Comparison of ENCODE assay signal across 8 mouse cellular contexts in the genomic region with DNA sequence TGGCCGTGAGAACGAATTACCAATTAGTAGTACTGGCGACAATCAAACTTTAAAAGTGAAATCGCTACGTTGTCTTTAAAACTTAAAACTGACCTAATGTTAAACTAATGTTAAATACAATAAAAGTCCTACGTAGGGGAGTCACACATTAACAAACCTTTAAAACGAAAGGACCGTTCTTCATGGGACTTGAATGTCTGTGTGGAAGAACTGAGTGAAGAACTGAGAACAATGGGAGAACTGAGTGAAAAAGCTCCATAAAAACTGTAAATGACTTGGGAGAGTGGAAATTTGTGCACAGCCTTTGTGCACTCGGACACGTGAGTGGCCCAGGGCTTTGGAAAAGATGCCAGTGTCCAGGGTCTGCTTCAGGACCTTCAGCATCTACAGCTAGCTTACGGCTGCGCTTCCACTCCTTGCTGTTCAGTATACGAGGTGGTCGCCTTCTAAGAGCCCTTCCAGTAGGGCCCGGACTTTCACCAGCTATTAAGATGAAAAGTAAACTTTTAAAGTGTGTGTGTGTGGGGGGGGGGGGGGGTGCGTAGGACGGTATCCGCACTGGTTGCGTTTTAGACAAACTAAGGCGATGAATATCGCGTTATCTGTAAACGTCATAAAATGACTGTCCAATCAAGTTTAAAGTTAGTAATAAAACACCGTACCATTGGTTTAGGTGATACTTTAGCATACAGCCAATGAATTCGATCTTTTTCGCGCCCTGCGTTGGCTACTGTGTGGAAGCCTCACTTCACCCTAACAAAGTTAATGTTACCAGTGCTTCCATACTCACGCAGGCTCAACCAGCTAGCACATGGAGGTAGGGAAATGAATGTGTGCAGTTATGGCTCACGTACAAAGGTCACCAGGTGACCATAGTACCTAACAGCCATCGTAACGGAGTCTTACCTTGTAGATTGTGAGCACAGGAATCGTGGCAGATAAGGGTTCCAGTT. TPM values are rescaled to one million over a fixed set of nuclear protein-coding genes. Genes with fewer than 3 reads are reported as not detected.
DNase-seq lines count a peak whose midpoint lies in the region; ATAC-seq lines count a peak whose summit lies in the region.

No protein-coding gene starts in this region.

- peak overlapping the region; percentile 85 for H3K9ac ChIP-seq in heart, embryonic 16.5 days (ENCODE audit: low read length)
- H3K9ac ChIP-seq in liver, embryonic 13.5 days, result peak overlapping the region; percentile 93
- H3K9ac ChIP-seq in stomach, embryonic 15.5 days, result peak overlapping the region; percentile 71

- H3K9me3 ChIP-seq in forebrain, embryonic 10.5 days, result no peaks in the 10 kb centered on the region
- no peaks in the 10 kb centered on the region for H3K9me3 ChIP-seq in heart, embryonic 16.5 days (replicated peaks; ENCODE audit: control insufficient read depth, low read length)
- no peaks in the 10 kb centered on the region for H3K9me3 ChIP-seq in liver, embryonic 13.5 days (replicated peaks)
- no peaks in the 10 kb centered on the region for H3K9me3 ChIP-seq in stomach, embryonic 15.5 days

- H3K4me1 ChIP-seq in forebrain, embryonic 10.5 days, result peaks cover 47% of the 10 kb centered on the region
- peaks cover 20% of the 10 kb centered on the region for H3K4me1 ChIP-seq in heart, embryonic 16.5 days (ENCODE audit: control insufficient read depth, insufficient read depth, low read length)
- H3K4me1 ChIP-seq in liver, embryonic 13.5 days (replicated peaks), result peaks cover 54% of the 10 kb centered on the region
- peaks cover 10% of the 10 kb centered on the region for H3K4me1 ChIP-seq in stomach, embryonic 15.5 days

- no peaks in the 10 kb centered on the region for H3K27me3 ChIP-seq in forebrain, embryonic 10.5 days (ENCODE audit: poor library complexity, severe bottlenecking)
- no peaks in the 10 kb centered on the region for H3K27me3 ChIP-seq in heart, embryonic 16.5 days (ENCODE audit: control insufficient read depth, insufficient read depth, low read length)
- no peaks in the 10 kb centered on the region for H3K27me3 ChIP-seq in liver, embryonic 13.5 days
- H3K27me3 ChIP-seq in stomach, embryonic 15.5 days (replicated peaks), result no peaks in the 10 kb centered on the region

- H3K4me2 ChIP-seq in heart, embryonic 16.5 days (ENCODE audit: low read depth, low read length), result peak overlapping the region; percentile 98
- peak overlapping the region; percentile 91 for H3K4me2 ChIP-seq in liver, embryonic 13.5 days
- peak overlapping the region; percentile 92 for H3K4me2 ChIP-seq in stomach, embryonic 15.5 days

- peak overlapping the region; percentile 99 for H3K27ac ChIP-seq in forebrain, embryonic 10.5 days
- peak overlapping the region; percentile 83 for H3K27ac ChIP-seq in heart, embryonic 16.5 days (ENCODE audit: low read length)
- peak overlapping the region; percentile 100 for H3K27ac ChIP-seq in liver, embryonic 13.5 days
- H3K27ac ChIP-seq in stomach, embryonic 15.5 days, result peak overlapping the region; percentile 97

- 7% methylated on average over 33 of the region's 33 CpGs for WGBS in forebrain, embryonic 10.5 days
- 6% methylated on average over 33 of the region's 33 CpGs for WGBS in heart, embryonic 16.5 days
- 3% methylated on average over 33 of the region's 33 CpGs for WGBS in liver, embryonic 13.5 days (ENCODE audit: insufficient replicate concordance)
- 3% methylated on average over 33 of the region's 33 CpGs for WGBS in stomach, embryonic 15.5 days

- peak; percentile 56 to 73 for DNase-seq in CD8-positive naive resting alpha-beta T cell, adult 2 months (ENCODE audit: low read depth in 2 of 2, low spot score in 2 of 2)
- DNase-seq in c-Kit-positive CD71-negative TER-119-negative erythroid progenitor cells, embryonic 14.5 days (ENCODE audit: low read depth), result peak; percentile 65
- DNase-seq in forebrain, embryonic 10.5 days (ENCODE audit: extremely low spot score, low spot score), result peak; percentile 75
- peak; percentile 74 to 84 for DNase-seq in kidney, postnatal 25 days
- DNase-seq in liver, embryonic 13.5 days, result peak; percentile 78
- DNase-seq in natural killer cell, adult 2 months (ENCODE audit: low spot score in 2 of 2), result peak; percentile 68 to 70

- ATAC-seq in heart, embryonic 16.5 days (replicated peaks; ENCODE audit: extremely low read depth, insufficient read depth, low FRiP score), result peak; percentile 81
- peak; percentile 70 for ATAC-seq in liver, embryonic 13.5 days (ENCODE audit: low read depth)
- peak; percentile 82 for ATAC-seq in stomach, embryonic 15.5 days (ENCODE audit: insufficient read depth, low FRiP score, low read depth)

- peak overlapping the region; percentile 77 for H3K4me3 ChIP-seq in forebrain, embryonic 10.5 days
- H3K4me3 ChIP-seq in heart, embryonic 16.5 days (ENCODE audit: low read length), result peak overlapping the region; percentile 70
- peak overlapping the region; percentile 73 for H3K4me3 ChIP-seq in liver, embryonic 13.5 days (replicated peaks)
- peak overlapping the region; percentile 58 for H3K4me3 ChIP-seq in stomach, embryonic 15.5 days (replicated peaks)

- no peaks in the 10 kb centered on the region; the same call in 1 of the 2 replicates for H3K36me3 ChIP-seq in forebrain, embryonic 10.5 days (replicated peaks)
- H3K36me3 ChIP-seq in heart, embryonic 16.5 days (ENCODE audit: control insufficient read depth, insufficient read depth), result no peaks in the 10 kb centered on the region
- H3K36me3 ChIP-seq in liver, embryonic 13.5 days, result 0 out of 2 replicates have a peak, but pooled peaks cover 3% of the 10 kb centered on the region
- no peaks in the 10 kb centered on the region for H3K36me3 ChIP-seq in stomach, embryonic 15.5 days

RNA-seq across cellular contexts. Expression of a gene that starts 1.3 kb away (rescaled TPM):
- polyA plus RNA-seq in forebrain, embryonic 10.5 days (2016; fragmentation: Nextera tagmentation; extraction: Ambion mirVana), result 37.0 and 43.0 TPM in 2 replicates
- polyA plus RNA-seq in heart, embryonic 16.5 days (2015; fragmentation: Nextera tagmentation; extraction: Ambion mirVana), result 8.6 and 9.8 TPM in 2 replicates
- polyA plus RNA-seq in liver, embryonic 13.5 days (2015; fragmentation: Nextera tagmentation; extraction: Ambion mirVana), result 37.3 and 37.6 TPM in 2 replicates
- 25.3 and 26.3 TPM in 2 replicates for polyA plus RNA-seq in stomach, embryonic 15.5 days (2015; fragmentation: Nextera tagmentation; extraction: Ambion mirVana)

RNA-seq across cellular contexts. Expression of a gene that starts 4.1 kb away (rescaled TPM):
- 120 and 124 TPM in 2 replicates for polyA plus RNA-seq in forebrain, embryonic 10.5 days (2016; fragmentation: Nextera tagmentation; extraction: Ambion mirVana)
- polyA plus RNA-seq in heart, embryonic 16.5 days (2015; fragmentation: Nextera tagmentation; extraction: Ambion mirVana), result 50.2 and 54.0 TPM in 2 replicates
- 164 and 194 TPM in 2 replicates for polyA plus RNA-seq in liver, embryonic 13.5 days (2015; fragmentation: Nextera tagmentation; extraction: Ambion mirVana)
- polyA plus RNA-seq in stomach, embryonic 15.5 days (2015; fragmentation: Nextera tagmentation; extraction: Ambion mirVana), result 109 and 120 TPM in 2 replicates

RNA-seq across cellular contexts. Expression of a gene that starts 7.9 kb away (rescaled TPM):
- polyA plus RNA-seq in forebrain, embryonic 10.5 days (2016; fragmentation: Nextera tagmentation; extraction: Ambion mirVana), result 11.9 and 17.4 TPM in 2 replicates
- 3.0 and 3.1 TPM in 2 replicates for polyA plus RNA-seq in heart, embryonic 16.5 days (2015; fragmentation: Nextera tagmentation; extraction: Ambion mirVana)
- polyA plus RNA-seq in liver, embryonic 13.5 days (2015; fragmentation: Nextera tagmentation; extraction: Ambion mirVana), result 5.8 and 15.9 TPM in 2 replicates
- 9.6 and 16.6 TPM in 2 replicates for polyA plus RNA-seq in stomach, embryonic 15.5 days (2015; fragmentation: Nextera tagmentation; extraction: Ambion mirVana)

RNA-seq across cellular contexts. Expression of a gene that starts 8.2 kb away (rescaled TPM):
- 4.3 and 4.8 TPM in 2 replicates for polyA plus RNA-seq in forebrain, embryonic 10.5 days (2016; fragmentation: Nextera tagmentation; extraction: Ambion mirVana)
- 0.34 and 0.52 TPM in 2 replicates for polyA plus RNA-seq in heart, embryonic 16.5 days (2015; fragmentation: Nextera tagmentation; extraction: Ambion mirVana)
- 2.8 and 3.8 TPM in 2 replicates for polyA plus RNA-seq in liver, embryonic 13.5 days (2015; fragmentation: Nextera tagmentation; extraction: Ambion mirVana)
- 1.4 and 2.1 TPM in 2 replicates for polyA plus RNA-seq in stomach, embryonic 15.5 days (2015; fragmentation: Nextera tagmentation; extraction: Ambion mirVana)

RNA-seq across cellular contexts. Expression of a gene that starts 25.2 kb away (rescaled TPM):
- polyA plus RNA-seq in forebrain, embryonic 10.5 days (2016; fragmentation: Nextera tagmentation; extraction: Ambion mirVana), result 1.6 and 1.8 TPM in 2 replicates
- 0.88 and 1.6 TPM in 2 replicates for polyA plus RNA-seq in heart, embryonic 16.5 days (2015; fragmentation: Nextera tagmentation; extraction: Ambion mirVana)
- polyA plus RNA-seq in liver, embryonic 13.5 days (2015; fragmentation: Nextera tagmentation; extraction: Ambion mirVana), result 4.4 and 14.4 TPM in 2 replicates
- 3.3 and 6.0 TPM in 2 replicates for polyA plus RNA-seq in stomach, embryonic 15.5 days (2015; fragmentation: Nextera tagmentation; extraction: Ambion mirVana)

Comparison
In these comparisons a context has a peak if more than half of its experiments do, and no peak if none do; other contexts are left out.
1. Peak in every context shown above with its lines: DNase-seq, ATAC-seq, H3K4me3 ChIP-seq and H3K27ac ChIP-seq.